Mouse (Mus musculus) heart, postnatal 0 days (tissue): ENCODE measurements at regions not wholly inside any gene's neighbourhood (a gene's known extent, or its start where the extent isn't known, plus 50 kb on each side); places are given as distances from the start of the nearest gene placed in this dataset.

Source experiments
- CTCF ChIP-seq: IDR thresholded peaks from 2 replicates; pipeline ENCODE4 v1.5.1; 2016; ENCODE audit warnings: antibody characterized with exemption, control low read depth, low read depth
- EP300 ChIP-seq: IDR thresholded peaks from 2 replicates; pipeline ENCODE4 v1.6.1; 2016; ENCODE audit warnings: antibody characterized with exemption, low read depth

GRCm38 (mm10) chr9:32049546-32049945 lies 66.4 kb upstream of the Arhgap32 start:
- TF ChIP-seq CTCF (no peak), EP300 (no peak)
